Comparison of ENCODE assay signal across 17 mouse cellular contexts in genomic region chr6:29931181-29931580, GRCm38 (mm10).
"Had no signal": no experiment of that assay in that cellular context is flagged by ENCODE, and none has a peak within 500 bp of the region (broad histone marks: within the 10 kb centered on the region; RNA-seq: fewer than 3 reads in every experiment).

No protein-coding gene starts in this region.

- H3K36me3 ChIP-seq: midbrain, embryonic 10.5 days; midbrain, embryonic 12.5 days; neural tube, embryonic 13.5 days; neural tube, embryonic 15.5 days had no signal

- H3K4me3 ChIP-seq: midbrain, embryonic 10.5 days; midbrain, embryonic 12.5 days; myocyte; neural tube, embryonic 13.5 days; neural tube, embryonic 15.5 days had no signal

- ATAC-seq: midbrain, embryonic 16.5 days had no signal

- DNase-seq: lung, adult 18-20 months; lung, embryonic 14.5 days; lung, postnatal 10 days; lung, postnatal 4 days; midbrain, embryonic 14.5 days; retina, postnatal 1 day; right cerebral cortex, postnatal 4 days; spleen, adult 18-20 months; thymus, adult 18-20 months; thymus, postnatal 14 days; thymus, postnatal 36 days had no signal

- H3K9ac ChIP-seq: lung, embryonic 14.5 days; midbrain, embryonic 12.5 days; neural tube, embryonic 13.5 days; neural tube, embryonic 15.5 days had no signal

- H3K9me3 ChIP-seq: midbrain, embryonic 10.5 days; midbrain, embryonic 12.5 days; neural tube, embryonic 13.5 days; neural tube, embryonic 15.5 days had no signal

- H3K27me3 ChIP-seq: midbrain, embryonic 12.5 days; neural tube, embryonic 13.5 days; neural tube, embryonic 15.5 days had no signal

- H3K4me2 ChIP-seq: lung, embryonic 14.5 days; midbrain, embryonic 12.5 days; neural tube, embryonic 13.5 days; neural tube, embryonic 15.5 days had no signal

- H3K4me1 ChIP-seq: midbrain, embryonic 10.5 days; midbrain, embryonic 12.5 days; neural tube, embryonic 13.5 days; neural tube, embryonic 15.5 days had no signal

- H3K27ac ChIP-seq: midbrain, embryonic 10.5 days; midbrain, embryonic 12.5 days; neural tube, embryonic 13.5 days; neural tube, embryonic 15.5 days had no signal
